Mouse (Mus musculus): ENCODE measurements at regions not wholly inside any gene's neighbourhood (a gene's known extent, or its start where the extent isn't known, plus 50 kb on each side); places are given as distances from the start of the nearest gene placed in this dataset.

DNA sequence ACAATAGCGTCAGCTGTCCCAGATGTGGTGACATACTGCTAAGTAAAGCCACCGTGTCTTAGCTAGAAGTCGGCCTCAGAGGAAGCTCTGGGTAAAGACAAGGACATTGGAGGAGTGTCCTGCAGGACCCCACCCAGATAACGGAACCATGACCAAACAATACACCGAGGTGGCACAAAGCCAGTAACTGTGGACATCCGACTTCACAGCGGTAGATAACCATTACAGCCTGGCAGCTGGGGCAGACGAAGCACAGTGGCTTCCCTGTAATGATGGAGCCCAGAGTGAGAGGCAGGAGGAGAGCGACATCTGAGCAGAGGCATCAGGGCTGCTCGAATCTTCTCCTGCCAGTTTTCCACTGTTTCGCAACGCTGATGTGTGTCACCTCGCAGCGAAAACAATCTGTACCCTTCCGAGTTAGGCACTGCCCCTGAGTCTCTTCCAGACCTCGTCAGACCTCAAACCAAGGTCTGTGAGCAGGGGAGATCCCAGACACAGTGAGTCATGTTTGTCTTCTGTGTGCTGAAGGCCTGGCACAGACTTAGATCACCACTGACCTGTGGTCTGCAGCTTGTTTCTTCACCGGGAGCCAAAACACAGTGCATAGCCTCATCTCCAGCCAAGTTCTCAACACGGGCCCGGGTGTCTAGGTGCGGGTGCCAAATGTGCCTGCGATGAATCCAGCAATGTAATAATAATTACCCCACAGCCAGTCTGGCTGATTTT lies 159.7 kb upstream of the Hmga2 start:
- no peak for TF ChIP-seq GATA1 (IDR thresholded peaks at IDR 0.05; ENCODE audit: borderline replicate concordance, low read length)
- TF ChIP-seq FLI1 (IDR thresholded peaks at IDR 0.05; ENCODE audit: low read length), result no peak

All from megakaryocyte, embryonic 14.5 days (primary cell).